1 mouse cellular context compared by ENCODE assay signal in genomic region chr13:55418004-55418403, GRCm38 (mm10).
TF ChIP-seq lines count a peak whose summit lies in the region.

No protein-coding gene starts in this region.

TF ChIP-seq in MEL, 35 proteins besides CTCF, POLR2A, EP300 and RAD21 (continued from another document):
- TF ChIP-seq MXI1 (IDR thresholded peaks at IDR 0.05; ENCODE audit: low read depth, low read length) = peak; percentile 98
- TF ChIP-seq MAFK (IDR thresholded peaks at IDR 0.05; ENCODE audit: borderline replicate concordance, low read depth, low read length) = no peak
- TF ChIP-seq ZC3H11A (IDR thresholded peaks at IDR 0.05; ENCODE audit: low read depth, low read length) = peak; percentile 64
- TF ChIP-seq SMC3 (IDR thresholded peaks at IDR 0.05; ENCODE audit: low read depth, low read length) = peak; percentile 95
- TF ChIP-seq POLR2AphosphoS5 (IDR thresholded peaks at IDR 0.05; ENCODE audit: borderline replicate concordance, low read depth, low read length) = no peak
- no peak for TF ChIP-seq BHLHE40 (IDR thresholded peaks at IDR 0.05; ENCODE audit: borderline replicate concordance, low read depth, low read length)
- TF ChIP-seq E2F4 (IDR thresholded peaks at IDR 0.05; ENCODE audit: borderline replicate concordance, low read depth, low read length) = no peak
- TF ChIP-seq USF1 (IDR thresholded peaks at IDR 0.05; ENCODE audit: low read depth, low read length) = peak; percentile 90
- peak; percentile 97 for TF ChIP-seq MYC (IDR thresholded peaks at IDR 0.05; ENCODE audit: low read depth, low read length)
- no peak for TF ChIP-seq POLR2AphosphoS2 (IDR thresholded peaks at IDR 0.05; ENCODE audit: low read length)
- peak; percentile 98 for TF ChIP-seq MAX (IDR thresholded peaks at IDR 0.05; ENCODE audit: low read length)
- TF ChIP-seq USF2 (IDR thresholded peaks at IDR 0.05; ENCODE audit: borderline replicate concordance in 1 of 2, insufficient read depth in 1 of 2, low read depth in 1 of 2, low read length in 2 of 2) = peak in 1 of 2 experiments; percentile 45; a peak in 1 of 4 replicates
- TF ChIP-seq ETS1 (IDR thresholded peaks at IDR 0.05; ENCODE audit: low read depth, low read length) = 0 out of 2 replicates have a peak, but pooled peaks have one; percentile 61
TF ChIP-seq in MEL: peak in this region for 11.
